Mouse (Mus musculus) kidney, adult 2 months (tissue): ENCODE results near the gene Olfr54.
"Not testable (repeated sequence)": the region's sequence is repeated elsewhere in the genome, so short reads cannot be mapped to it uniquely, and the experiment has no call there.

Experiments used
- CTCF ChIP-seq: fragments of 200-500 bp; conservative IDR thresholded peaks from 2 replicates; pipeline ENCODE4 v1.5.1; 2011; ENCODE audit warnings: low read depth, mild to moderate bottlenecking, control low read depth, low read length, moderate library complexity, mixed read lengths; ENCODE audit not compliant: insufficient read depth, insufficient read length
- POLR2A ChIP-seq: fragments of 200-500 bp; IDR thresholded peaks from one replicate; pipeline ENCODE4 v1.6.1; 2011; ENCODE audit warnings: low read depth, low read length, control low read depth

GRCm38 (mm10) chr11:51047809-51048208, 33.8 kb downstream of the Olfr54 start, which contains the start of gene Olfr1375:
- TF ChIP-seq CTCF, POLR2A: not testable (repeated sequence)
